Mouse (Mus musculus): ENCODE results near the gene Shbg. TPM values are rescaled to one million over a fixed set of nuclear protein-coding genes. Genes with fewer than 3 reads are reported as not detected.
A peak's percentile ranks its signal among the peaks of the same experiment; 100 is the strongest.

Gene Shbg
- total and polyA plus RNA-seq, 2 experiments from 2014 or later, result not detected

DNA sequence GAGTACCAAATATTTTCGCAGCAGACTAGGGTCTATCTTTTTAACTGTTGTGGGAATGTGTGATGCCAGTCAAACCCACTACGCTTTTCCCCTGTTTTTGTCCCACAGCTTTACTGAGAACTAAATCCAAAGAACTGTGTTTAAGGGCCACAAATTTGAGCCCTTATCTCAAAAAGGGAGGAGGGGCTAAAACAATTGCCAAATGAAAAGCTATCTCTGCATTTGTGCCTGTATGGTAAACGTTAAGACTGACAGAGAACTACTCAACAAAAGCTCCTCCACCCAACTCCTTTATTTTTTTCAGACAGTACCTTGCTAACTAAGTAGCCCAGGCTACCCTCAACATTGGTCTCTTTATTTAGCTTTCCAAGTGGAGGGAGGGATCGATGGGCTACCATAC is 24.9 kb downstream of the Shbg start:
- 72% methylated on average over 4 of the region's 4 CpGs for WGBS

DNA sequence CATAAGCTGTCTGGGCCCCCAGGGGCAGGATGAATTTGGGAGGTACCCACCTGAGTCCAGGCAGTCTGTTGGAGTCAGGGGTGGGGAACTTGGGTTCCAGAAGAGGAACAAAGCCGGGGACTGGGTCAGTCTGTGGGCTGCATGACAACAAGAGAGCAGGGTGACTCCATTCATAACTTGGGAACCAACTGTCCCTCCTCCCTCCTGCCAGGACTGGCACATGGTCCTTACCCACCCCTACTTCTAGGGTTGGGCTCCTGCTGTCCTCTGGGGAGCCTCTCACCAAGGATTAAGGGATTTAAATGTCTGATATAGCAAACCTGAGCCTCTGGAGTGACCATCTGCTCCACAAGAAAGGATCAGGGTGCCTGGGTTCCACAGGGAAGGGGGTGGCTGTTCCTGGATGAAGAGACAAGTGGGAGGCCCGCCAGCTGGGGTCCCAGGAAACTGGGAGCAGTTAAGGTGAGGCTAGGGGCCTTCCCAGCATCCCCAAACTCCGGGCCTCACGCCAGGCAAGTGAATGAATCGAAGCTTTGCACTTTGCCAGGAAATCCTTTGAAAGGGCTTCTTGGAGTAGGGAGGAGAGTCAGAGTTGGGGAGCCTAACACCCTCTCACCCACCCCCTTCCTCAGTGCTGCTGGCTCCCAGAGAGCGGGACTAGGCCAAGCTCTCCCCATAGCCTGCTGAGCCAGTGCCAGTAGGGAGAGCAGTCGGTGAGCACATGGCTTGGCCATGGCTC is 25.6 kb downstream of the Shbg start:
- Histone ChIP-seq H3K4me2 (ENCODE audit: low read depth) (no peak overlapping the region), H3K4me1 (ENCODE audit: insufficient read depth) (no peaks in the 10 kb centered on the region), H3K4me3 (ENCODE audit: low read depth, low read length) (no peak overlapping the region), H3K9me3 (ENCODE audit: low read length) (no peaks in the 10 kb centered on the region), H3K36me3 (ENCODE audit: insufficient read depth) (peaks cover 51% of the 10 kb centered on the region), H3K9ac (no peak overlapping the region), H3K27ac (ENCODE audit: low read depth, low read length) (peak overlapping the region; percentile 62), H3K27me3 (ENCODE audit: insufficient read depth, low read length) (no peaks in the 10 kb centered on the region)
- WGBS, result 28% methylated on average over 7 of the region's 7 CpGs
- ATAC-seq, result peak; percentile 95
- DNase-seq, result peak; percentile 77
- TF ChIP-seq CTCF (IDR thresholded peaks at IDR 0.05; ENCODE audit: low read depth), result no peak

More for the DNA sequence above, 24.9 kb downstream of the Shbg start:
- Histone ChIP-seq H3K4me2 (ENCODE audit: low read depth) (no peak overlapping the region), H3K9me3 (ENCODE audit: low read length) (no peaks in the 10 kb centered on the region), H3K27me3 (ENCODE audit: insufficient read depth, low read length) (no peaks in the 10 kb centered on the region), H3K4me3 (ENCODE audit: low read depth, low read length) (no peak overlapping the region), H3K36me3 (ENCODE audit: insufficient read depth) (peaks cover 44% of the 10 kb centered on the region), H3K27ac (ENCODE audit: low read depth, low read length) (peak overlapping the region; percentile 10; the same call in 1 of the 2 replicates), H3K9ac (no peak overlapping the region), H3K4me1 (ENCODE audit: insufficient read depth) (no peaks in the 10 kb centered on the region)
- TF ChIP-seq CTCF (IDR thresholded peaks at IDR 0.05; ENCODE audit: low read depth), result no peak
- no peak for DNase-seq
- no peak for ATAC-seq

DNA sequence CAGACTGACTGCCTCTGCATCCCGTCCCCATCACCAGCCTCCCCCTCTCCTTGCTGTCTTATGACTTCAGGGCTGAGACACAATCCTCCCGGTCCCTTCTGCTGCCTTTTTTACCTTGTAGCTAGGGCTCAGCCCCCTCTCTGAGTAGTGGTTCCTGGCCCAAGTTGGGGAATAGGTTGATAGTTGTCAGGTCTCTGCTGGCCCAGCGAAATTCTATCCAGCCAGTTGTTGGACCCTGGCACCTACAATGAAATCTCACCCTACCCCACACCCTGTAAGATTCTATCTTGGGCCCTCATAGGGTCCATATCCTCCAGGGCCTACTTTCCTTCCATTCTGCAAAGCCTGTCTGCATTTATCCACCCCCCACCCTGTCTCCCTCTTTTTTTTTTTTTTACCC is 26.3 kb downstream of the Shbg start:
- no peak for TF ChIP-seq CTCF (IDR thresholded peaks at IDR 0.05; ENCODE audit: low read depth)
- peak overlapping the region; percentile 62; the same call in 1 of the 2 replicates for H3K27ac ChIP-seq (ENCODE audit: low read depth, low read length)
- peaks cover 52% of the 10 kb centered on the region for H3K36me3 ChIP-seq (ENCODE audit: insufficient read depth)

DNA sequence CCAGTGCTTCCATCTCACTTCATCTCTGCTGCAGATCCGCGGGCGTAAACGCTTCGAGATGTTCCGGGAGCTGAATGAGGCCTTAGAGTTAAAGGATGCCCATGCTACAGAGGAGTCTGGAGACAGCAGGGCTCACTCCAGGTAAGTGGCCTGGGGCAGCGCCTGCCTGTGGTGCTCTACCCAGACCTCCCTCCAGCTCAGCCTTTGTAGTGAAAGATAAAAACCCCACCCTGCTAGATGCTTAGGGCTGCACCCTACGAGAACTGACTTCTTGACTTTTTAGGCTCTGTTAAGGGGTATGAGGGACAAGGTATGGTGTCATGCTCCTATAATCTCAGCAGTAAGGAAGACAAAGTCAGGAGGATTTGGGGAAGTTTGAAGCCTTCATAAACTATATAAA is 27.1 kb downstream of the Shbg start:
- H3K36me3 ChIP-seq (ENCODE audit: insufficient read depth), result peaks cover 51% of the 10 kb centered on the region
- no peak for TF ChIP-seq CTCF (IDR thresholded peaks at IDR 0.05; ENCODE audit: low read depth)
- H3K4me3 ChIP-seq (ENCODE audit: low read depth, low read length), result no peak overlapping the region
- ATAC-seq (no peak), DNase-seq (no peak)
- H3K9me3 ChIP-seq (ENCODE audit: low read length), result no peaks in the 10 kb centered on the region
- H3K9ac ChIP-seq, result no peak overlapping the region
- no peak overlapping the region for H3K4me2 ChIP-seq (ENCODE audit: low read depth)
- WGBS, result 96% methylated on average over 8 of the region's 8 CpGs
- no peaks in the 10 kb centered on the region for H3K27me3 ChIP-seq (ENCODE audit: insufficient read depth, low read length)
- no peak overlapping the region for H3K27ac ChIP-seq (ENCODE audit: low read depth, low read length)
- no peaks in the 10 kb centered on the region for H3K4me1 ChIP-seq (ENCODE audit: insufficient read depth)

More for the DNA sequence above, 26.3 kb downstream of the Shbg start:
- H3K9me3 ChIP-seq (ENCODE audit: low read length), result no peaks in the 10 kb centered on the region
- no peak overlapping the region for H3K4me3 ChIP-seq (ENCODE audit: low read depth, low read length)
- WGBS, result 92% methylated on average over 3 of the region's 3 CpGs
- no peaks in the 10 kb centered on the region for H3K4me1 ChIP-seq (ENCODE audit: insufficient read depth)
- DNase-seq (no peak), ATAC-seq (no peak)
- no peaks in the 10 kb centered on the region for H3K27me3 ChIP-seq (ENCODE audit: insufficient read depth, low read length)
- H3K4me2 ChIP-seq (ENCODE audit: low read depth), result no peak overlapping the region
- H3K9ac ChIP-seq, result no peak overlapping the region

DNA sequence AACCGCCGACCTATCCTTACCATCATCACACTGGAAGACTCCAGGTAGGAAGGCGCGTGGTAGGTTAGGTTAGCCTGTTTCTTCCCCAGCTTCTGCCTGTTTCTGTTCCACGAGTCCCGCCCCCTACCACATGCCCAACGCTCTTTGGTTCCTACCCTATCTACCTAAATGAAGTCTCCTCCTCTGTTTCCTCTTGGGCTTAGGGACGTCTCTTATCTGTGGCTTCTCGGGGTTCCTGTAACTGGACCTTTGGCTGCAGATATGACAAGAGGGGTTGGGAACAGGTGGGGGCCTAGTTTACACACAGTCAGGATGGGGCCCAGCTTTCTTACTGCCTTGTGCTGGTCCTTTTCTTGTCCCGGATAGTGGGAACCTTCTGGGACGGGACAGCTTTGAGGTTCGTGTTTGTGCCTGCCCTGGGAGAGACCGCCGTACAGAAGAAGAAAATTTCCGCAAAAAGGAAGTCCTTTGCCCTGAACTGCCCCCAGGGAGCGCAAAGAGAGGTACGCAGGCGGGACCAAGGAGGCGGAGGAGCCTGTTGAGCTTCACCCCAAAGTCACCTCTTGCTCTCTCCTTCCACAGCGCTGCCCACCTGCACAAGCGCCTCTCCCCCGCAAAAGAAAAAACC is 28.4 kb downstream of the Shbg start:
- Histone ChIP-seq H3K9me3 (ENCODE audit: low read length) (no peaks in the 10 kb centered on the region), H3K36me3 (ENCODE audit: insufficient read depth) (peaks cover 46% of the 10 kb centered on the region), H3K4me1 (ENCODE audit: insufficient read depth) (no peaks in the 10 kb centered on the region), H3K4me2 (ENCODE audit: low read depth) (no peak overlapping the region), H3K9ac (no peak overlapping the region), H3K27me3 (ENCODE audit: insufficient read depth, low read length) (no peaks in the 10 kb centered on the region), H3K27ac (ENCODE audit: low read depth, low read length) (no peak overlapping the region), H3K4me3 (ENCODE audit: low read depth, low read length) (no peak overlapping the region)
- DNase-seq (no peak), ATAC-seq (no peak)
- TF ChIP-seq CTCF (IDR thresholded peaks at IDR 0.05; ENCODE audit: low read depth), result no peak
- WGBS, result 94% methylated on average over 22 of the region's 22 CpGs

DNA sequence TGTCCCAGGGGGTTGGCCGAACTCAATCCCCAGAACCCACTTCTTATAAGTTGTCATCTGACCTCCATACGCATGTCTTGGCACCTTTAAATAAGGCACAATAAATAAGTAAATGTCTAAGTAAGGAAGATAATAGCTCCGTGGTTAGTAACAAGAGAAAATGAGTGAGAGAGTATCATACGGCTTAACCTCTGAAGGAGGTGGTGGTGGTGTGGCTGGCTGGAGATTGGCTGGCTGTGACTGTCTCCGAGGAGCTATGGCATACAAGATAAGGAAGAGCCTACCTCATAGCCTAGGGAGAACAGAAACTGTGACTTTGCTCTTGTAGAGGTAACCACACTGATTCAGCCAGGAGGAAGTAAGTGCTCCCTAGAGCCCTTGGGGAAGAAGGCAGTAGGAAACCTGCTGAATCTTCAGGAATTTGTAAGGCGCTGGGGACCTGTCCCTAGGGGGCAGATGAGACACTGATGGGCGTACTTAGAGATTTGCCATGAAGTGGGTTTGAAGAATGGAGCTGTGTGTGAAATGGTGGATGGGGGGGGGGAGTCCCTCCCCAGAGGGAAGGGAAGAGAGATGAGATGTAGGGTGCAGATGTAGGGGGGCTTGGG is 31.9 kb downstream of the Shbg start:
- ATAC-seq, result no peak
- H3K27ac ChIP-seq (ENCODE audit: low read depth, low read length), result no peak overlapping the region
- H3K9ac ChIP-seq, result no peak overlapping the region
- WGBS, result 80% methylated on average over 7 of the region's 7 CpGs
- no peaks in the 10 kb centered on the region for H3K9me3 ChIP-seq (ENCODE audit: low read length)
- TF ChIP-seq CTCF (IDR thresholded peaks at IDR 0.05; ENCODE audit: low read depth), result no peak
- H3K4me2 ChIP-seq (ENCODE audit: low read depth), result no peak overlapping the region
- H3K4me1 ChIP-seq (ENCODE audit: insufficient read depth), result no peaks in the 10 kb centered on the region
- DNase-seq, result no peak
- H3K4me3 ChIP-seq (ENCODE audit: low read depth, low read length), result no peak overlapping the region
- H3K36me3 ChIP-seq (ENCODE audit: insufficient read depth), result peaks cover 38% of the 10 kb centered on the region
- H3K27me3 ChIP-seq (ENCODE audit: insufficient read depth, low read length), result no peaks in the 10 kb centered on the region

GRCm38 (mm10) chr11:69584937-69585336 is 32.8 kb downstream of the Shbg start:
- TF ChIP-seq CTCF (IDR thresholded peaks at IDR 0.05; ENCODE audit: low read depth), result no peak
- no peak for DNase-seq
- 89% methylated on average over 13 of the region's 13 CpGs for WGBS
- H3K27ac ChIP-seq (ENCODE audit: low read depth, low read length), result no peak overlapping the region
- H3K4me2 ChIP-seq (ENCODE audit: low read depth), result no peak overlapping the region
- ATAC-seq, result no peak
- no peaks in the 10 kb centered on the region for H3K4me1 ChIP-seq (ENCODE audit: insufficient read depth)
- no peaks in the 10 kb centered on the region for H3K9me3 ChIP-seq (ENCODE audit: low read length)
- H3K36me3 ChIP-seq (ENCODE audit: insufficient read depth), result peaks cover 30% of the 10 kb centered on the region
- no peaks in the 10 kb centered on the region for H3K27me3 ChIP-seq (ENCODE audit: insufficient read depth, low read length)
- H3K9ac ChIP-seq, result no peak overlapping the region
- H3K4me3 ChIP-seq (ENCODE audit: low read depth, low read length), result no peak overlapping the region

Measured in forebrain, postnatal 0 days (tissue).